Mouse (Mus musculus): ENCODE data around the gene Faap24.

DNA sequence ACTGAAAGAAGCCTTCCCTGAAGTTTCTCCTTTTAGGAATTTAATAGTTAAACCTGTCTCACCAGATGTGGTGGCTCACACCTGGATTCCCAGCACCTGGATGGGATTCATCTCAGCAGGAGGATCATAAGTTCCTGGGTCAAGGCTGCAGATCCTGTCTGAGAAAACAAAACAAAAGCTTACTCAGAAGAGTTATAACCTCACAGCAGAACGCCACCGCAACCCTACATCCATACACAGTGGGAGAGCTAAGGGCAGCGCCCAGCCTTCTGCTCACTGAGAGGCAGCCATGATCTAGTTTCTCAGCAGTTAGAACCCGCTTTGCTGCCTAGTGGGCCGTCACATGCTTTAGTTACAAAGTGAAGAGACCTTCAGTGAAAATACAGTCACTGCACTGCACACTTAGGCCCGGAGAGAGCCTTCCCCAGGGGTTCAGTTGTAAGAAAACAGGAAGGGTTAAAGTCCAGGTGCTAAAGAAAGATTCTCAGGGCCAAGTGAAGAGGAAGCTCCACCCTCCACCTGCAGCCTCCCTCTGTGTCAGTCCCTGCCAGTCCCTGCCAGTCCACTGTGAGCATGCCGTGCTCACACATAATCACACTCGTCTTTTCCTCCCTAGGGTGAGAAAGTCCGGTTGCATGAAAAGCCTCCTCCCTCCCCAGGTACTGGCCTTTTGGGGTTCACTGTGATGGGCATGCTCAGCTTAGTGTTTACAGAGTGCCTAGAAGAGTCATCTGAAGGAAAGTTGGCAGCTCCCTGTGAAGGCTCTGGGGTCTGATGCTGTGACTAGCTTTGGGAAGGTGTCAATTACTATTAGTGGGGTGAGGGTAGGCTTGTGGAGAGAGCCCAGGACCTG, 19.4 kb upstream of the Faap24 start:
- TF ChIP-seq CTCF (IDR thresholded peaks at IDR 0.05; ENCODE audit: borderline replicate concordance, extremely low read depth, insufficient read depth, insufficient read length) (no peak), POLR2A (IDR thresholded peaks at IDR 0.05; ENCODE audit: borderline replicate concordance, extremely low read depth, insufficient read depth, insufficient read length, poor library complexity, severe bottlenecking) (no peak)

Data from brain, embryonic 14.5 days (tissue).